Comparison of ENCODE assay signal across 25 mouse cellular contexts in the genomic region with DNA sequence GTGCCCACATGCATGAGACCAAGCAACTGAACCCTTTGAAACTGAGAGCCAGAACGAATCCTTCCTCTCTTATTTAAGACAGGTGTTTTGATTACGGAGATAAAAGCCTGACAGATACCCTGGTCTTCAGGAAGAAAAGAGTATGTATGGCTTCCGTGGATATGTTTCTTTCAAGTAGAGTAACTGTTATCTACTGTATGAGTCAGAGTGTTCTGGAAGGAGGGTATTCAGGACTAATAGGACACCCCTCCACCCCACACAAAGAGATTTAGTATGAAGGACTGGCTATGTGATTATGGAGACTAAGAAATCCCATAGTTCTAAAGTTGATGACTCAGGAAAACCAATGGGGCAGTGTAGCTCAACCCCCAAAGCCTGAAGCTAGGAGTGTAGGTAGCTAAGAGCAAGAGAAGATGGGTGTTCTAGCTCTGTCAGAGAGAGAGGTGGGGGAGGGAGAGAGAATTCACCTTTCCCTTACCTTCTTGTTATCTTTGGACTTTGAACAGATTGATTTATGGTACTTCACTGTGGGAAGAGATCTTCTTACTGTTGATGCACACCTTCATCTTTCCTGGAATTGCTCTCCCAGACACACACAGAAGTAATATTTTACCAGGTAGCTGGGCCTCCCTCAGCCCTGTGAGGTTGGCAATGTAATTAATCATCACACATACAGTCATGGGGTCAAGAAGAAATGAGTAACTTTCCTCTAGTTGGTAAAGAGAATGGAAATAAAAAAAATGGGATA.
A peak's percentile ranks its signal among the peaks of the same experiment; 100 is the strongest.
DNase-seq lines count a peak whose midpoint lies in the region; ATAC-seq and TF ChIP-seq lines count a peak whose summit lies in the region.
"Had no signal": no experiment of that assay in that cellular context is flagged by ENCODE, and none has a peak within 500 bp of the region (broad histone marks: within the 10 kb centered on the region; RNA-seq: fewer than 3 reads in every experiment).

No protein-coding gene starts in this region.

- intact Hi-C loops in gastrocnemius, adult 2 months (cut with DNase I): no loop called here
- intact Hi-C loops in gastrocnemius, postnatal 36 days (cut with DNase I): no loop called here

- TF ChIP-seq EP300 in stomach, postnatal 0 days (optimal IDR thresholded peaks at IDR 0.05): no peak

- 89% methylated on average over 3 of the region's 3 CpGs for WGBS in kidney, adult 2 months
- 83% methylated on average over 3 of the region's 3 CpGs for WGBS in kidney, postnatal 0 days
- 62% methylated on average over 3 of the region's 3 CpGs for WGBS in intestine, embryonic 16.5 days
- 79% methylated on average over 3 of the region's 3 CpGs for WGBS in stomach, postnatal 0 days

- no peak for TF ChIP-seq CTCF in kidney, adult 2 months (conservative IDR thresholded peaks at IDR 0.05; ENCODE audit: insufficient read depth, insufficient read length, low read depth, low read length)
- TF ChIP-seq CTCF in kidney, postnatal 0 days (IDR thresholded peaks at IDR 0.05; ENCODE audit: low read depth): no peak
- TF ChIP-seq CTCF in stomach, postnatal 0 days (IDR thresholded peaks at IDR 0.05; ENCODE audit: low read depth): no peak
- no peak for TF ChIP-seq CTCF in gastrocnemius, adult 2 months (IDR thresholded peaks at IDR 0.05)

- peak; percentile 82 for DNase-seq in kidney, adult 2 months
- no peak for DNase-seq in kidney, postnatal 14 days
- no peak for DNase-seq in kidney, postnatal 0 days (ENCODE audit: low spot score)
- DNase-seq in kidney, postnatal 4 days: no peak
- no peak for DNase-seq in stomach, postnatal 0 days (ENCODE audit: low spot score)
- DNase-seq in gastrocnemius, adult 2 months: no peak
- no peak for DNase-seq in gastrocnemius, postnatal 36 days
- DNase-seq: adrenal gland, adult 8-10 months; cerebellum, adult 2 months; cerebellum, postnatal 14 days; layer of hippocampus, adult 9-11 months; lung, postnatal 36 days; right cerebral cortex, postnatal 4 days; thymus, postnatal 25 days had no signal

- H3K27me3 ChIP-seq in kidney, adult 2 months (replicated peaks; ENCODE audit: control insufficient read depth, insufficient read depth, low read length): no peaks in the 10 kb centered on the region
- no peaks in the 10 kb centered on the region for H3K27me3 ChIP-seq in kidney, postnatal 0 days (ENCODE audit: insufficient read depth, low read length)
- H3K27me3 ChIP-seq in intestine, embryonic 16.5 days (replicated peaks; ENCODE audit: control insufficient read depth, insufficient read depth, low read length): no peaks in the 10 kb centered on the region
- H3K27me3 ChIP-seq in stomach, postnatal 0 days (ENCODE audit: control insufficient read depth, insufficient read depth, low read length): no peaks in the 10 kb centered on the region
- H3K27me3 ChIP-seq: CH12.LX; heart, embryonic 15.5 days; limb, embryonic 15.5 days; midbrain, embryonic 12.5 days; neural tube, embryonic 12.5 days had no signal

- TF ChIP-seq POLR2A in kidney, adult 2 months (IDR thresholded peaks at IDR 0.05; ENCODE audit: low read depth, low read length): no peak

- no peak overlapping the region for H3K9ac ChIP-seq in kidney, postnatal 0 days (ENCODE audit: low read depth, low read length)
- H3K9ac ChIP-seq in intestine, embryonic 16.5 days (ENCODE audit: low read depth, low read length): no peak overlapping the region
- H3K9ac ChIP-seq in stomach, postnatal 0 days (ENCODE audit: low read length): no peak overlapping the region
- H3K9ac ChIP-seq: heart, embryonic 15.5 days; limb, embryonic 15.5 days; midbrain, embryonic 12.5 days; neural tube, embryonic 12.5 days had no signal

- no peak overlapping the region for H3K4me3 ChIP-seq in kidney, adult 2 months (ENCODE audit: insufficient read depth, low read depth, low read length)
- no peak overlapping the region for H3K4me3 ChIP-seq in kidney, postnatal 0 days (replicated peaks; ENCODE audit: low read depth, low read length)
- H3K4me3 ChIP-seq in intestine, embryonic 16.5 days (ENCODE audit: low read length): no peak overlapping the region
- H3K4me3 ChIP-seq in stomach, postnatal 0 days (ENCODE audit: low read depth, low read length): no peak overlapping the region
- H3K4me3 ChIP-seq in gastrocnemius, adult 2 months: no peak overlapping the region
- H3K4me3 ChIP-seq: erythroblast, embryonic 14.5 days; heart, embryonic 15.5 days; limb, embryonic 10.5 days; limb, embryonic 15.5 days; midbrain, embryonic 12.5 days; myocyte; neural tube, embryonic 12.5 days had no signal

- no peaks in the 10 kb centered on the region for H3K9me3 ChIP-seq in kidney, postnatal 0 days (replicated peaks; ENCODE audit: low read length)
- H3K9me3 ChIP-seq in intestine, embryonic 16.5 days (ENCODE audit: control insufficient read depth, low read length): no peaks in the 10 kb centered on the region
- no peaks in the 10 kb centered on the region for H3K9me3 ChIP-seq in stomach, postnatal 0 days (ENCODE audit: control insufficient read depth, low read length)
- H3K9me3 ChIP-seq: heart, embryonic 15.5 days; limb, embryonic 10.5 days; limb, embryonic 15.5 days; midbrain, embryonic 12.5 days; neural tube, embryonic 12.5 days had no signal

- peak; percentile 57; the same call in 1 of the 2 replicates for ATAC-seq in kidney, postnatal 0 days (replicated peaks; ENCODE audit: low FRiP score, low read depth)
- peak; percentile 97 for ATAC-seq in intestine, embryonic 16.5 days
- peak; percentile 71 for ATAC-seq in stomach, postnatal 0 days (ENCODE audit: low FRiP score, low TSS enrichment)
- ATAC-seq: forebrain, embryonic 16.5 days; hindbrain, embryonic 16.5 days had no signal

- H3K36me3 ChIP-seq in kidney, adult 2 months (ENCODE audit: control insufficient read depth, insufficient read depth, low read length): no peaks in the 10 kb centered on the region
- no peaks in the 10 kb centered on the region for H3K36me3 ChIP-seq in kidney, postnatal 0 days (ENCODE audit: insufficient read depth, low read length)
- H3K36me3 ChIP-seq in intestine, embryonic 16.5 days (ENCODE audit: control insufficient read depth, insufficient read depth, low read length): no peaks in the 10 kb centered on the region
- no peaks in the 10 kb centered on the region for H3K36me3 ChIP-seq in stomach, postnatal 0 days (ENCODE audit: control insufficient read depth, insufficient read depth, low read length)
- H3K36me3 ChIP-seq: heart, embryonic 15.5 days; limb, embryonic 10.5 days; limb, embryonic 15.5 days; midbrain, embryonic 12.5 days; neural tube, embryonic 12.5 days had no signal

- H3K27ac ChIP-seq in kidney, adult 2 months (ENCODE audit: insufficient read depth, low read depth, low read length): no peak overlapping the region
- no peak overlapping the region for H3K27ac ChIP-seq in kidney, postnatal 0 days
- peak overlapping the region; percentile 62 for H3K27ac ChIP-seq in intestine, embryonic 16.5 days (ENCODE audit: low read length)
- no peak overlapping the region for H3K27ac ChIP-seq in stomach, postnatal 0 days (replicated peaks)
- no peak overlapping the region for H3K27ac ChIP-seq in gastrocnemius, adult 2 months
- H3K27ac ChIP-seq: heart, embryonic 15.5 days; limb, embryonic 10.5 days; limb, embryonic 15.5 days; midbrain, embryonic 12.5 days; neural tube, embryonic 12.5 days had no signal

- no peaks in the 10 kb centered on the region; the same call in 1 of the 2 replicates for H3K4me1 ChIP-seq in kidney, adult 2 months (ENCODE audit: control insufficient read depth, insufficient read depth, low read length)
- no peaks in the 10 kb centered on the region for H3K4me1 ChIP-seq in kidney, postnatal 0 days (replicated peaks; ENCODE audit: insufficient read depth, low read length)
- no peaks in the 10 kb centered on the region for H3K4me1 ChIP-seq in intestine, embryonic 16.5 days (ENCODE audit: control insufficient read depth, insufficient read depth, low read length)
- no peaks in the 10 kb centered on the region for H3K4me1 ChIP-seq in stomach, postnatal 0 days (replicated peaks; ENCODE audit: control insufficient read depth, insufficient read depth)
- H3K4me1 ChIP-seq: heart, embryonic 15.5 days; limb, embryonic 15.5 days had no signal

- no peak overlapping the region for H3K4me2 ChIP-seq in kidney, postnatal 0 days (ENCODE audit: low read length)
- H3K4me2 ChIP-seq in intestine, embryonic 16.5 days (ENCODE audit: low read depth, low read length): no peak overlapping the region
- no peak overlapping the region for H3K4me2 ChIP-seq in stomach, postnatal 0 days (replicated peaks; ENCODE audit: low read depth)
- H3K4me2 ChIP-seq: heart, embryonic 15.5 days; limb, embryonic 15.5 days; midbrain, embryonic 12.5 days; neural tube, embryonic 12.5 days had no signal
